Mouse (Mus musculus): ENCODE measurements at regions not wholly inside any gene's neighbourhood (a gene's known extent, or its start where the extent isn't known, plus 50 kb on each side); places are given as distances from the start of the nearest gene placed in this dataset.

GRCm38 (mm10) chr11:89153466-89154406, 80.1 kb downstream of the Gm525 start:
- TF ChIP-seq ZNF384 (IDR thresholded peaks at IDR 0.05; ENCODE audit: low read depth, low read length) (no peak), ZC3H11A (IDR thresholded peaks at IDR 0.05; ENCODE audit: borderline replicate concordance, low read depth, low read length) (no peak), CHD2 (IDR thresholded peaks at IDR 0.05; ENCODE audit: low read depth, low read length) (no peak), MAFK (IDR thresholded peaks at IDR 0.05; ENCODE audit: insufficient read depth, low read depth, low read length) (no peak), HCFC1 (IDR thresholded peaks at IDR 0.05; ENCODE audit: borderline replicate concordance, insufficient read depth, low read length) (no peak)
